Mouse (Mus musculus): ENCODE measurements around the gene Parp3. TPM values are rescaled to one million over a fixed set of nuclear protein-coding genes. Genes with fewer than 3 reads are reported as not detected.
A peak's percentile ranks its signal among the peaks of the same experiment; 100 is the strongest.

Parp3 gene
- total and polyA plus RNA-seq, 2 experiments = 19.4 to 23.3 TPM

DNA sequence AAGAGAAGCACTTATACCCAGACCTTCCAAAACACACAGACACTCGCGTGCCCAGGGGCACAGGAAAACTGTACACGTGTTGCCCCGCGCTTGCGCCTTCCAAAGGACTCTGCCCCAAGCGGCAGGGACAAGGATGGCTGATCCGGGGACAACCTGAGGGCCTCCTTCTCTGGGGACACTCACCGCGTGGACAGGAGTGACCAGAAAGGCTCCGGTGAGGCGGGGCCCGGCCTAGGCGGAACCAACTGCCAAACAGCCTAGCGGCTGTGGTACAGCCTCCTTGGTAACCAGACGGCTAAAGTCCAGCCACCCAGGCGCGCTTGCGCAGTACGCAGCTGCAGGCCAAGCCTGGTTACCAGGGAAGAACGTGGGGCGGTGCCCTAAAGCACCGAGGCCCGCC is 29.4 kb downstream of the Parp3 start, which contains the start of the genes Abhd14b and Abhd14a:
Gene Abhd14b (plus strand): TSS at position 112 of the 400 bp plus-strand sequence.
Gene Abhd14a (minus strand): TSS at position 331 of the 400 bp plus-strand sequence.
- Histone ChIP-seq H3K9ac (ENCODE audit: low read depth, low read length) (peak within 1 kb of the TSS; percentile 93), H3K27me3 (ENCODE audit: control insufficient read depth, insufficient read depth, low read length) (no peaks in the 10 kb centered on the region), H3K4me3 (ENCODE audit: insufficient read depth, low read depth, low read length) (peak within 1 kb of the TSS; percentile 79), H3K36me3 (ENCODE audit: control insufficient read depth, insufficient read depth, low read length) (peaks cover 7% of the 10 kb centered on the region; the same call in 1 of the 2 replicates), H3K4me1 (ENCODE audit: control insufficient read depth, insufficient read depth, low read length) (peaks cover 32% of the 10 kb centered on the region), H3K79me2 (ENCODE audit: control insufficient read depth, insufficient read depth, low read length) (peaks cover 11% of the 10 kb centered on the region; the same call in 1 of the 2 replicates), H3K27ac (replicated peaks; ENCODE audit: insufficient read depth, low read depth, low read length) (peak within 1 kb of the TSS; percentile 100)
- WGBS = under 1% methylated on average over 24 of the region's 24 CpGs
- DNase-seq (ENCODE audit: extremely low read depth, low read depth, low spot score) = peak; percentile 98
- TF ChIP-seq POLR2A (IDR thresholded peaks at IDR 0.05; ENCODE audit: extremely low read depth, insufficient read depth, low read length) = peak; percentile 53; the same call in 1 of the 2 replicates
- peak; percentile 70 for TF ChIP-seq CTCF (IDR thresholded peaks at IDR 0.05; ENCODE audit: low read depth, low read length)

DNA sequence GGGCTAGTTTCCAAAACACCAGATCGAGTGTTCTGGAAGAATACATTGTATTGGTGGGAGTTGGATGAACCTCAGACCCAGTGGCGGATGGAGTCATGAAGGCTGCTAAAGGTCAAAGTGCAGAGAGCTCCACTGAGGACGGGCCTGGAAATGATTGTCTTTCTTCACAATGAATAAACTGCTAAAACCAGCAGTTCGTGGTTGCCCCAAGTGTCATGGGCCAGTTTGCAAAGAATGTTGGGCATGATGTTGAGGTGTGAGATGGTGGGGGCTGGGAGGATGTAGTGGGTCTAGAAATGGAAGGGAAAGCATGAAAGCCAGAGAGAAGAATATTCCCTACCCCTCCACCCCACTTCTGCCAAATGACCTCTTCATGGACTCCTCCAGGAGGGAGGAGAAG is 31.9 kb downstream of the Parp3 start:
- Histone ChIP-seq H3K9ac (ENCODE audit: low read depth, low read length) (no peak overlapping the region), H3K27ac (replicated peaks; ENCODE audit: insufficient read depth, low read depth, low read length) (peak overlapping the region; percentile 21; the same call in 1 of the 2 replicates), H3K4me3 (ENCODE audit: insufficient read depth, low read depth, low read length) (no peak overlapping the region), H3K27me3 (ENCODE audit: control insufficient read depth, insufficient read depth, low read length) (no peaks in the 10 kb centered on the region), H3K4me1 (ENCODE audit: control insufficient read depth, insufficient read depth, low read length) (peaks cover 15% of the 10 kb centered on the region), H3K79me2 (ENCODE audit: control insufficient read depth, insufficient read depth, low read length) (peaks cover 2% of the 10 kb centered on the region; the same call in 1 of the 2 replicates), H3K36me3 (ENCODE audit: control insufficient read depth, insufficient read depth, low read length) (no peaks in the 10 kb centered on the region)
- WGBS = 27% methylated on average over 4 of the region's 4 CpGs
- no peak for TF ChIP-seq POLR2A (IDR thresholded peaks at IDR 0.05; ENCODE audit: extremely low read depth, insufficient read depth, low read length)
- no peak for TF ChIP-seq CTCF (IDR thresholded peaks at IDR 0.05; ENCODE audit: low read depth, low read length)
- DNase-seq (ENCODE audit: extremely low read depth, low read depth, low spot score) = peak; percentile 46

- Histone ChIP-seq H3K36me3 (ENCODE audit: control insufficient read depth, insufficient read depth, low read length) (no peaks in the 10 kb centered on the region), H3K4me3 (ENCODE audit: insufficient read depth, low read depth, low read length) (no peak overlapping the region), H3K27me3 (ENCODE audit: control insufficient read depth, insufficient read depth, low read length) (no peaks in the 10 kb centered on the region), H3K4me1 (ENCODE audit: control insufficient read depth, insufficient read depth, low read length) (peaks cover 17% of the 10 kb centered on the region), H3K9ac (ENCODE audit: low read depth, low read length) (no peak overlapping the region), H3K79me2 (ENCODE audit: control insufficient read depth, insufficient read depth, low read length) (no peaks in the 10 kb centered on the region), H3K27ac (replicated peaks; ENCODE audit: insufficient read depth, low read depth, low read length) (no peak overlapping the region)
- no peak for TF ChIP-seq POLR2A (IDR thresholded peaks at IDR 0.05; ENCODE audit: extremely low read depth, insufficient read depth, low read length)
- TF ChIP-seq CTCF (IDR thresholded peaks at IDR 0.05; ENCODE audit: low read depth, low read length) = no peak
- WGBS = 85% methylated on average over 5 of the region's 5 CpGs
- DNase-seq (ENCODE audit: extremely low read depth, low read depth, low spot score) = peak; percentile 30
Measured at GRCm38 (mm10) chr9:106442680-106443079, 34.1 kb downstream of the Parp3 start.

- TF ChIP-seq POLR2A (IDR thresholded peaks at IDR 0.05; ENCODE audit: extremely low read depth, insufficient read depth, low read length) = no peak
- TF ChIP-seq CTCF (IDR thresholded peaks at IDR 0.05; ENCODE audit: low read depth, low read length) = no peak
- H3K79me2 ChIP-seq (ENCODE audit: control insufficient read depth, insufficient read depth, low read length) = no peaks in the 10 kb centered on the region
- no peaks in the 10 kb centered on the region for H3K27me3 ChIP-seq (ENCODE audit: control insufficient read depth, insufficient read depth, low read length)
- peaks cover 12% of the 10 kb centered on the region for H3K36me3 ChIP-seq (ENCODE audit: control insufficient read depth, insufficient read depth, low read length)
- H3K27ac ChIP-seq (replicated peaks; ENCODE audit: insufficient read depth, low read depth, low read length) = no peak overlapping the region
- H3K4me1 ChIP-seq (ENCODE audit: control insufficient read depth, insufficient read depth, low read length) = peaks cover 14% of the 10 kb centered on the region
- no peak overlapping the region for H3K4me3 ChIP-seq (ENCODE audit: insufficient read depth, low read depth, low read length)
- 71% methylated on average over 9 of the region's 9 CpGs for WGBS
- H3K9ac ChIP-seq (ENCODE audit: low read depth, low read length) = no peak overlapping the region
- DNase-seq (ENCODE audit: extremely low read depth, low read depth, low spot score) = no peak
Measured at GRCm38 (mm10) chr9:106436566-106436965, 40.2 kb downstream of the Parp3 start.

DNA sequence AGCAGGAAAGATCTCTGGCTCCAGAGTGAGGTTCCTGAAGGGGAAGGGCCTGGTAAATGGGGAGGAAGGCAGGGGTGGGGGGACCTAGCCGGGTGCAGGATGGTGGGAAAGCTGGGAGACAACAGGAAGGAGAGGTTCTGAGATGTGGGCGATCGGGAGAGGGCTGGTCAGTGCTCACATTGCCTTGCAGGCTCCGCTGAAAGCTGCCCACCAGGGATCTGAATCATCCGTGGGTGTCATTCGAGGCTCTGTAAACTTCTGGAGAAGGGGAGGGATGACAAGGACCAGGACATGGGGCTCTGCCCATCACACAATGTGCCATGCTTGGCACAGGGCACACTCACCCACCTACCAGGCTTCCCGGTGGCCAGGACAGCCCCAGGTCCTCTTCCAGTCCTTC is 43.4 kb downstream of the Parp3 start:
- Histone ChIP-seq H3K4me3 (ENCODE audit: insufficient read depth, low read depth, low read length) (no peak overlapping the region), H3K79me2 (ENCODE audit: control insufficient read depth, insufficient read depth, low read length) (peaks cover 6% of the 10 kb centered on the region), H3K9ac (ENCODE audit: low read depth, low read length) (no peak overlapping the region), H3K27me3 (ENCODE audit: control insufficient read depth, insufficient read depth, low read length) (no peaks in the 10 kb centered on the region), H3K27ac (replicated peaks; ENCODE audit: insufficient read depth, low read depth, low read length) (no peak overlapping the region), H3K36me3 (ENCODE audit: control insufficient read depth, insufficient read depth, low read length) (peaks cover 19% of the 10 kb centered on the region), H3K4me1 (ENCODE audit: control insufficient read depth, insufficient read depth, low read length) (peaks cover 14% of the 10 kb centered on the region)
- WGBS = 64% methylated on average over 7 of the region's 7 CpGs
- TF ChIP-seq POLR2A (IDR thresholded peaks at IDR 0.05; ENCODE audit: extremely low read depth, insufficient read depth, low read length) = no peak
- TF ChIP-seq CTCF (IDR thresholded peaks at IDR 0.05; ENCODE audit: low read depth, low read length) = no peak
- DNase-seq (ENCODE audit: extremely low read depth, low read depth, low spot score) = no peak

DNA sequence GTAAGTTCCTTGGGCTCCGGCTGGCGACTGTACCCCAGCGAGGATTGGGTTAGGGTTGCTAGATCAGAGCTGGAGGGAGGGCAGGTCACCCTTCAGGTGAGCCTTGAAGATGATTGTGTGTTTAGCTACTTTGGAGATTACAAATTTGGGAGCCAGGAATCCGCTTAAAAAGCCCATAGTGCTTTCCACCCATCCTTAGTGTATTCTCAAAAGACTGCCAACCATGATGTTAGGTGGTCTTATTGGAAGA is 46.8 kb downstream of the Parp3 start:
- peaks cover 6% of the 10 kb centered on the region for H3K79me2 ChIP-seq (ENCODE audit: control insufficient read depth, insufficient read depth, low read length)
- peak overlapping the region; percentile 96 for H3K9ac ChIP-seq (ENCODE audit: low read depth, low read length)
- TF ChIP-seq CTCF (IDR thresholded peaks at IDR 0.05; ENCODE audit: low read depth, low read length) (no peak), POLR2A (IDR thresholded peaks at IDR 0.05; ENCODE audit: extremely low read depth, insufficient read depth, low read length) (no peak)
- H3K4me1 ChIP-seq (ENCODE audit: control insufficient read depth, insufficient read depth, low read length) = peaks cover 6% of the 10 kb centered on the region
- DNase-seq (ENCODE audit: extremely low read depth, low read depth, low spot score) = no peak
- peaks cover 19% of the 10 kb centered on the region for H3K36me3 ChIP-seq (ENCODE audit: control insufficient read depth, insufficient read depth, low read length)
- WGBS = under 1% methylated on average over 4 of the region's 4 CpGs
- H3K4me3 ChIP-seq (ENCODE audit: insufficient read depth, low read depth, low read length) = peak overlapping the region; percentile 98
- H3K27me3 ChIP-seq (ENCODE audit: control insufficient read depth, insufficient read depth, low read length) = no peaks in the 10 kb centered on the region
- peak overlapping the region; percentile 62 for H3K27ac ChIP-seq (replicated peaks; ENCODE audit: insufficient read depth, low read depth, low read length)

Measured in liver, adult 2 months (tissue).